Mouse (Mus musculus) kidney, embryonic 15.5 days (tissue): ENCODE results near the gene Dtx4. TPM values are rescaled to one million over a fixed set of nuclear protein-coding genes. Genes with fewer than 3 reads are reported as not detected.
A peak's percentile ranks its signal among the peaks of the same experiment; 100 is the strongest.

ENCODE experiments used
- ATAC-seq: fragments of 200-750 bp; cut with Nextera tagmentation; replicated peaks from 2 replicates; pipeline ENCODE4 v1.8.0; 2017; ENCODE audit warnings: moderate TSS enrichment; ENCODE audit not compliant: low FRiP score
- H3K27ac ChIP-seq: fragments of 300-500 bp; sonication (generic); 2 replicates; pipeline ENCODE4 v1.5.1; 2015; ENCODE audit warnings: mild to moderate bottlenecking, inconsistent platforms
- H3K27me3 ChIP-seq: fragments of 300-500 bp; sonication (generic); 2 replicates; pipeline ENCODE4 v1.6.1; 2015; ENCODE audit warnings: inconsistent platforms
- H3K36me3 ChIP-seq: fragments of 300-500 bp; sonication (generic); 2 replicates; pipeline ENCODE4 v1.6.1; 2015; ENCODE audit warnings: inconsistent platforms
- H3K4me1 ChIP-seq: fragments of 300-500 bp; sonication (generic); 2 replicates; pipeline ENCODE4 v1.6.1; 2015; ENCODE audit warnings: inconsistent platforms
- H3K4me2 ChIP-seq: fragments of 300-500 bp; sonication (generic); 2 replicates; pipeline ENCODE4 v1.6.1; 2015; ENCODE audit warnings: moderate library complexity, mild to moderate bottlenecking, inconsistent platforms
- H3K4me3 ChIP-seq: fragments of 300-500 bp; sonication (generic); replicated peaks from 2 replicates; pipeline ENCODE4 v1.5.1; 2015; ENCODE audit warnings: mild to moderate bottlenecking, inconsistent platforms
- H3K9ac ChIP-seq: fragments of 300-500 bp; sonication (generic); 2 replicates; pipeline ENCODE4 v1.6.1; 2015; ENCODE audit warnings: mild to moderate bottlenecking, inconsistent platforms
- H3K9me3 ChIP-seq: fragments of 300-500 bp; sonication (generic); replicated peaks from 2 replicates; pipeline ENCODE4 v1.6.1; 2016; ENCODE audit warnings: inconsistent platforms
- WGBS: fragments of 180-500 bp; shearing (Covaris S2); methylation state at CpG from one replicate; pipeline ENCODE4 v1.1.7; 2015; ENCODE audit warnings: mixed read lengths; 5-methylcytosine and 5-hydroxymethylcytosine counted together
- polyA plus RNA-seq: library from polyadenylated mRNA; unstranded; fragments of >200 nt; fragmentation: Nextera tagmentation; extraction: Ambion mirVana; gene quantifications from 2 replicates; pipeline ENCODE4 v1.2.1, GENCODE M21; 2015

Dtx4 gene
- polyA plus RNA-seq, 1 experiment from 2014 or later: 6.7 TPM

DNA sequence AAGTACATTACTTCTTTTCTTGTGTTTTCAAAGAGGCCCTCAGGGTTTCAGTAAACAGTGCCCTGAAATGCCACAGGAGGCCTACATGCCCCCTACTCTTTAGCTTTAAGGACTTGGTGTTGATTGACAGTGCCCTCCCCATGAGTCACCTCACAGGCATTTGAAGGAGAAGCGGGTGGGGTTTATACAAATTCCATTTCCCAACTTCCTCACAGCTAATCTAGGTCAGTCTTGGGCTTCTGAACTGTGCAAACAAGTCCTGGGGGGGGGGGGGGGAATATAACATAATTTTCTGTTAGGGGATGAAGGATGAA lies 37.6 kb downstream of the Dtx4 start:
- Histone ChIP-seq H3K9me3 (no peaks in the 10 kb centered on the region), H3K4me1 (peaks cover 2% of the 10 kb centered on the region; the same call in 1 of the 2 replicates), H3K27me3 (no peaks in the 10 kb centered on the region), H3K27ac (0 out of 2 replicates have a peak overlapping the region, but pooled peaks have one; percentile 18), H3K9ac (no peak overlapping the region), H3K36me3 (no peaks in the 10 kb centered on the region), H3K4me2 (no peak overlapping the region), H3K4me3 (no peak overlapping the region)
- WGBS: 27% methylated on average over 1 of the region's 1 CpGs
- ATAC-seq: no peak; the same call in 1 of the 2 replicates

DNA sequence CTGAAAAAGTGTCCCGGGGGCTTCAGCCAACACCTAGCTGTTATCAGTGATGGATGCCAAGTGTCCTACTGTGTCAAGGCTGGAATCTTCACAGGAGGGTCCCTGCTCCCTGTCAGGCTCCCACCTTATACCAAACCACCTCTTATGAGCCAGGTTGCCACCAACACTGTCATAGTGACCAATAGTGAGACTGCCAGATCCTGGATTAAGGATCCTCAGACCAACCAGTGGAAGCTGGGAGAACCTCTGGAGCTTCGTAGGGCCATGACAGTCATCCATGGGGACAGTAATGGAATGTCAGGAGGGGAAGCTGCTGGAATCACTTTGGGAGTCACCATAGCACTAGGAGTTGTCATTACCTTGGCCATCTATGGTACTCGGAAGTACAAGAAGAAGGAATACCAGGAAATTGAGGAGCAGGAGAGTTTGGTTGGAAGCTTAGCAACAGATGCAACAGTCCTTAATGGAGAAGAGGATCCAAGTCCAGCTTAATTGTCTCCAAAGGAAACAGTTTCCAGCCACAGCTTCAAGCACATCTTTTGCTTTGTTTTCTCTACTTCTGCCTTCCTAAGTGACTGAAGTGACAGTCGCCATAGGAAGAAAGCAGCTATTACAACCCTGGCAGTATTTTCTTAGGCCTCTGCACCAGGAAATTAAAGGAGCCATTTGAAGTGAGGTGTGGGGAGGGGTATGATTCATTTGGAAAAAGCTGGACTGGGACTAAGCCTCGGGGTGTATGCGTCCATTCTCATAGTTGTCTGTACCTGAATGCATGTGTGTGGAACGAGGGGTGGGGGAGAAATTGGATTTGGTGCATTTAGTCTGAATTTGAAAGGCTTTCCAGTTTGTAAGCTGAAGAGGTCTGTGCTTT lies 38.2 kb downstream of the Dtx4 start:
- 73% methylated on average over 7 of the region's 7 CpGs for WGBS
- H3K9ac ChIP-seq: no peak overlapping the region
- H3K36me3 ChIP-seq: no peaks in the 10 kb centered on the region
- no peak overlapping the region for H3K4me2 ChIP-seq
- peak overlapping the region; percentile 18; the same call in 1 of the 2 replicates for H3K27ac ChIP-seq
- H3K4me1 ChIP-seq: peaks cover 2% of the 10 kb centered on the region; the same call in 1 of the 2 replicates
- no peaks in the 10 kb centered on the region for H3K9me3 ChIP-seq
- no peak for ATAC-seq
- H3K27me3 ChIP-seq: no peaks in the 10 kb centered on the region
- no peak overlapping the region for H3K4me3 ChIP-seq

DNA sequence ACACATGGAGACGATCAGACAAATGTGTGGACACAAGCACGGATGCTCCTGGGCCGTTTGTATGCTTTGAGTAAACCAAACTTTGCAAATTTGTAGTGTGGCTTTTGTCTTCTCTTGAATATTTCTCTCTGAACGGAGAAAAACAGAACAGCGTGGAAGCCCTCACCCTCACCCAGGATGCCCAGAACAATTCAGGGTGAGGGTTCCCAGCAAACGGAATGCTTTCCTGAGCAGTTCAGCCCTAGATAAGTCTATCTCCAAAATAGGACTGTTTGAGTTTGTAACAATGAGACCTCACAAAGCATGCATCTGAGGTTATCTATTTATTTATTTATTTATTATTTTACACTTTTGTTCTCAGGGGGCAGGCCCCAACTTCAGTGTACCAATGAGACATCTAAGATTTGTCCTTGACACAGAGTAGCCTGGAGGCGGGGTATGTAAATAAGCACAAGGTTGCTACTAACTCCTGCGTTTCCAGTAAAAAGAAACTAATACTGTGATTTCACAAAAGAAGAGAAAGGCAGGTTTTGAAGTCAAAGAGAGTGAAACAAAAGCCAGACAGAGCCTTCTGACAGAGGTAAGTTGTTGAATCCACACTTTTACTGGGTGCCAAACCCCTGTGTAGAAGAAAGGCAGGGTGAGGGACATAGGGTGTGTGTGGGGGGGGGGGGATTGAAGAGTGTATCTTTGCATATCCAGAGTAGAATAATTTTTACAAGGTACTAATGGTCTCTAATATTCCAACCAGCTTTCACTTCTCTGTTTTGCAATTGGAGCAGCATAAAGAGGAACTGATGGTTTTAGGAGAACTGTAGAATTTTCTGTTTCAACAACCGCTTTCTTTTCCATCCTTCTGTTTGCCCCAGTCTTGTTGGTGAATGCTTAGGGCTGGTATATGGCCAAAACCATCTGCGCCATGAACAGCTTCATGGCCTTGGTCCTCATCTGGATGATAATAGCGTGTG lies 40.7 kb downstream of the Dtx4 start, which contains the start of gene Mpeg1:
Gene Mpeg1 (plus strand): TSS at position 498 of the 968 bp plus-strand sequence.
- Histone ChIP-seq H3K36me3 (no peaks in the 10 kb centered on the region), H3K27ac (no peak within 1 kb of the TSS), H3K9me3 (no peaks in the 10 kb centered on the region), H3K27me3 (no peaks in the 10 kb centered on the region), H3K4me2 (no peak within 1 kb of the TSS), H3K4me1 (peaks cover 6% of the 10 kb centered on the region), H3K9ac (no peak within 1 kb of the TSS), H3K4me3 (no peak within 1 kb of the TSS)
- WGBS: 81% methylated on average over 11 of the region's 11 CpGs
- ATAC-seq: no peak

DNA sequence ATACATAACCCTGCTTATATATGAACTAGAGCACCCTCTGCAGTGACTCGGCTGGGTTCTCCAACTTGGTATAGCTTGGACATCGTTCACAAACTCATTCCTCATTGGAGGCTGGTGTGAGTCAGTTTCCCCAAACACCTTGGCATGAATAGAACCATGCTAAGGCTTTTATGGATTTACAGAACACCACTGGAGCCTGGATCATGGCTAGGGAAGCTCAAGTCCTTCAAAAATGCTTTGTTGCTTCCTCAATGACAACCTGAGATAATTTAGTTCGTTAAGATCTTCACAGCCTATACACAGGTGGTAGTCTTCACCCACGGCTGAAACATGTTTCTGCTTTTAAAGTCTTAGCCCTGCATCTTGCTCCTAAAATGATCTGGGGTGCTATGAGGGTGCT lies 41.7 kb downstream of the Dtx4 start:
- peaks cover 6% of the 10 kb centered on the region for H3K4me1 ChIP-seq
- no peaks in the 10 kb centered on the region for H3K9me3 ChIP-seq
- ATAC-seq: no peak
- H3K9ac ChIP-seq: no peak overlapping the region
- no peaks in the 10 kb centered on the region for H3K36me3 ChIP-seq
- no peaks in the 10 kb centered on the region for H3K27me3 ChIP-seq
- H3K4me2 ChIP-seq: no peak overlapping the region
- H3K4me3 ChIP-seq: no peak overlapping the region
- no peak overlapping the region for H3K27ac ChIP-seq
- 62% methylated on average over 4 of the region's 4 CpGs for WGBS

DNA sequence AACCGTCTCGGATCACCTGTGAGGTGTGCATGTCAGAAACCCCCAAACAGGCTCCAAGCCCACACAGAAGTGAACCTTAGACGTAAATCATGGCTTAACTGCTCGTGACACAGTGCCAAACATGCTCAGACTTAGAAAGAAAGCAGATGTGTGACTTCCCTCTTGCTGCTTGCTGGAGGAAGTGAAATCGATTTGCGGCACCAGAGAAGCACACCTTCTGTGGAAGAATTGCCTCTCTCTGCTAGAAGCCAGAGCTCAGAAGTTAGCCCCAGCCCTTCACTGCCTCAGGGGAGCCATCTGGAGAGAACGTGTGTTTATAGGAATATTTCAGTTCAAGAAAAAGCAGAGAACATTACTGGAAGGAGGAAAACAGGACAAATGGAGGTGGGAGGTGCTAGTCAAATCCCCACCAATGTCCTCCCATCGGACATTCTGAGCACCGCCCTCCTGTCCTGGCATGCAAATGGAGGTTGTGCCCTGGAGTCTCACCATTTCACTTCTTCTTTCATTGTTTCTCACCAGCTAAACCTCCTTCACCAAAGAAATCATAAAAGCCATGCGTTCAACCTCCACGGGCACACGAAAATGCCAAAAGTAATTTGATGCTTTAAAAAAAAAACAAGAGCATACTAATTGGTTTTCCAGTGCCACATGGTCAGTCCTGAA lies 43.7 kb downstream of the Dtx4 start:
- Histone ChIP-seq H3K27me3 (no peaks in the 10 kb centered on the region), H3K4me2 (peak overlapping the region; percentile 46), H3K36me3 (no peaks in the 10 kb centered on the region), H3K9me3 (no peaks in the 10 kb centered on the region), H3K9ac (no peak overlapping the region), H3K27ac (no peak overlapping the region), H3K4me3 (peak overlapping the region; percentile 18; the same call in 1 of the 2 replicates), H3K4me1 (peaks cover 4% of the 10 kb centered on the region; the same call in 1 of the 2 replicates)
- 45% methylated on average over 12 of the region's 12 CpGs for WGBS
- ATAC-seq: 0 out of 2 replicates have a peak, but pooled peaks have one; percentile 46

DNA sequence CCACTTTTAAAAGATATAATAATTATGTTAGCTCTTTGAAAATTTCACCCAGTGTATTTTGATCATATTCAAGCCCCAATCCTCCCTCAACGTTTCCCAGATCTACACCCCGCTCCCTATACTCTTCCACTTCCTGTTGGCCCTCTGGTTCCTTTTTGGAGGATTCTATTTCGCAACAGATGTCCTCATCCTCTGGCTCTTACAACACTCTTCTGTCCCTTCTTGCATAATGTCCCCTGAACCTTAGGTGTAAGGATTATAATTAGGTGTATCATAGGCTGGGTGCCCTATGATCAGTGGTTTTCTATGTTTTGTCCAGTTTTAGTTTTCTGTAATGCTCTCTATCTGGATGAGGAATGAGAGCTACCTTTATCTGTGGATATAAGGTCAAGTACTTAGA lies 56.2 kb downstream of the Dtx4 start:
- Histone ChIP-seq H3K4me2 (no peak overlapping the region), H3K9me3 (no peaks in the 10 kb centered on the region), H3K27ac (no peak overlapping the region), H3K4me1 (no peaks in the 10 kb centered on the region), H3K9ac (no peak overlapping the region), H3K36me3 (no peaks in the 10 kb centered on the region), H3K27me3 (no peaks in the 10 kb centered on the region), H3K4me3 (no peak overlapping the region)
- 82% methylated on average over 3 of the region's 3 CpGs for WGBS
- no peak for ATAC-seq

DNA sequence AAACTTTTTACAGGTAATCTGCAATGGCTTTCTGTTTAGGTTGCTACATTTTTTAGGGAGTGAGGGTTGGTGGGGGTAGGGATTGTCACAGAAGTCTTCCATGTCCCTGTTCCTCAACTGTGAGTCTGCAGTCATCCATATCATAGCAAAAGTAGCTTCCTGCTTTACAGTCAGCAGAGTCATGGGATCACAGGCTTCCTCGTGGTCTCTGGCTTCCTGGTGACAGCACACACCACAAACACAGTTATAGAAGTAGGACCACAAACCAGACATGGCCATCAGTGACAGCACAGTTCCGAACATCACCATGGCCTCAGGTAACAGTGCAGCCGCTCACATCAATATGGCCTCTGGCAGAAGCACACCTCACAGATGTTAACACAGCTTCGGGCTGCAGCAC lies 58.7 kb downstream of the Dtx4 start:
- Histone ChIP-seq H3K4me2 (no peak overlapping the region), H3K4me3 (no peak overlapping the region), H3K9ac (no peak overlapping the region), H3K36me3 (no peaks in the 10 kb centered on the region), H3K4me1 (no peaks in the 10 kb centered on the region), H3K27me3 (no peaks in the 10 kb centered on the region), H3K27ac (no peak overlapping the region), H3K9me3 (no peaks in the 10 kb centered on the region)
- ATAC-seq: no peak
- 82% methylated on average over 4 of the region's 4 CpGs for WGBS

DNA sequence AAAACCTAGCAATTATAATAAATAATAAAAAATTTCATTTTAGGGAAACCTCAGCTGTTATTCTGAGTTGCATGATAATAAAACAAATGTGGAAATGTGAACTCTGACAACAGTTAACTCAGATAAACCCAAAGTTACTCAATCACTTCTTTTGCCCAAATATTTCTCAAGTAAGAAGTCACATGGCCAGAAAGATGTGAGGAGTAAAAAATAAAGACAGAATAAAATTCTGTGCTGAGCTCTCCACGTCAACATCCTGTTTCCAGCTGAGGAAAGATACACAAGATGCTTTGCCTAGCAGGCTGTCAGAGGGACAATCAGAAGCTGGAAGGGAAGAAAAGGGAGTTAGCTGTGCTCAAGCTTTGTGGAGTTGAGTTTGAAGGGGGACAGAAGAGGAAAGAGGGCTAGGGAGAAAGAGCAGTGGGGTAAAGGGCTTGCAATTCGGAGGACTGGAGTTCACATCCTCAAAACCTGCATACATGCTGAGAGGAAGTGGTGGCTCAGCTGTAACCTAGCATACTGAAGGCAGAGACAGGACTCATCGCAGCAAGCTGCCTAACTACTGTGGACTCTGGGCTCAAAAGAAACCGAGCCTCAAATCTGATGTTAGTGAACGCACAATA lies 61.0 kb downstream of the Dtx4 start:
- Histone ChIP-seq H3K4me1 (no peaks in the 10 kb centered on the region), H3K27ac (no peak overlapping the region), H3K27me3 (no peaks in the 10 kb centered on the region), H3K36me3 (no peaks in the 10 kb centered on the region), H3K4me3 (no peak overlapping the region), H3K4me2 (no peak overlapping the region), H3K9ac (no peak overlapping the region), H3K9me3 (no peaks in the 10 kb centered on the region)
- 73% methylated on average over 5 of the region's 5 CpGs for WGBS
- ATAC-seq: no peak

DNA sequence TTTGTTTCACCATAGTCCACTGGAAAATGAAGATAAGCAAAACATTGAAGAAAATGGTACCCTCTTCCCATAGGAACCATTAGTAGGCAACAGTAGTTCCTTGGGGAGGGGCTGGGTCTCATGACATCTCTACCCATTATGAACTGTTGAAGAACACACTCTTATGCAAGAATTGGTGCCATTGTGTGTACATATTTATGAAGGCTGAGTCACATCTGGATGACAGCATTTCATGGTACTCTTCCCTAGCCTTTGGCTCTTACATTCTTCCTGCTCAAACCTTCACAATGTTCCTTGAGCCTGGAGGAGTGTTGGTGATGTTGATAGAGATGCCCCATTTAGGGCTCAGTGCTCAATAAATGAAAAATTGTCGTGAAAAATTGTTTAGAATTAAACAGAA lies 61.7 kb downstream of the Dtx4 start:
- 51% methylated on average over 1 of the region's 1 CpGs for WGBS
- Histone ChIP-seq H3K4me3 (no peak overlapping the region), H3K27me3 (no peaks in the 10 kb centered on the region), H3K36me3 (no peaks in the 10 kb centered on the region), H3K4me2 (no peak overlapping the region), H3K27ac (no peak overlapping the region), H3K9ac (no peak overlapping the region), H3K4me1 (no peaks in the 10 kb centered on the region), H3K9me3 (no peaks in the 10 kb centered on the region)
- ATAC-seq: no peak

DNA sequence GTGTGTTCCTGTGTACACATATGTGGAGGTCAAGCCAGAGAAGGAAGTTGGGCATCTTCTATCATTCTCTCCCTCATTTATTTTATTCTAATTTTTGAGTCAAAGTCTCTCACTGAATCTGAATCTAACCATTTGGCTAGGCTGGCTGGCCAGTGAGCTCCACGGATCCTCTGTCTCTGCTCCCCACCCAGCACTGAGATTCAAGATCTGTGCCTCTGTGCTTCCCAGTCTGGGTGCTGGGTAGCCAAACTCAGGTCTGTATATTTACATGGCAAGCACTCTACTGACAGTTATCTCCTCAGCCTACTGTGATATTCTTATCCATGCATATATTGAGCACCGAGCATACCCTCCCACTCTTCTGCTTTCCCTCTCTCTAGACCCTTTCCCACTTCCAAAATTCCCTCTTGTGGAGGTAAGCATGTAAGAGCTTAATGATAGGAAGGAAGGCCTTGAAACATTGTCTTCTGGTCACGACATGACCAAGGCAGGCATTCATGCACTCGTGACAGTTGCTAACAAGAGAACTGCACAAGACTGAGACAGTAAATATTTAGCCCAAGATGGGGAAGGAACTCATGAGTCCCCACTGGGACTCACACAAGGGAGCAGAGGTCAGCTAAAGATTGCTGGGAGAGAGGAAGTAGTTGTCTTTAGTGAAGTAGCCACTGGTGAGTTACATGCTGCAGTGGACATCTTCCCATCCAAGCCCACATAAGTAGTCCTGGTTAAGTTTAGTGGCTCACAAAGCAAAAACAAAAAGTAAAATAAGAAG lies 65.3 kb downstream of the Dtx4 start:
- ATAC-seq: no peak
- no peaks in the 10 kb centered on the region for H3K9me3 ChIP-seq
- H3K4me2 ChIP-seq: no peak overlapping the region
- WGBS: 83% methylated on average over 4 of the region's 4 CpGs
- H3K27ac ChIP-seq: no peak overlapping the region
- no peaks in the 10 kb centered on the region for H3K27me3 ChIP-seq
- H3K9ac ChIP-seq: no peak overlapping the region
- H3K36me3 ChIP-seq: no peaks in the 10 kb centered on the region
- H3K4me1 ChIP-seq: no peaks in the 10 kb centered on the region
- H3K4me3 ChIP-seq: no peak overlapping the region

DNA sequence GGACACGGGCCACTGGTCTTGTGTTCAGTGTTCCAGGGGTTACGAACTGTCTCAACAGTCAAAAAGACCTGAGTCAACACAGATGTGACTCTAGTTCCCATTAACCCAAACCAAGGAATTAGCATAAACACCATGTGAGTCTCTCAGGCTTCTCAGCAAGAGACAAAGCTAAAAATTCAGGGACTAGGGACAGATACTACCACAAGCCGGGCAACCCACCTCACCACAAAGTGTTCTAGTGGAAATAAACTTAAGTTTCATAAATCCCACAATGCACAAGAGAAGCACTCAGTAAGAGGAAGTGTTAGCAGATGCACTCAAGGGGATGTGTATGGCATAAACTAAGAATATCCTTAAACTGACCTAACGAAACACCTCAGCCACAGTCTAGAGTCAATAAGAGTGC lies 66.2 kb downstream of the Dtx4 start:
- H3K27ac ChIP-seq: no peak overlapping the region
- H3K4me1 ChIP-seq: no peaks in the 10 kb centered on the region
- WGBS: 79% methylated on average over 4 of the region's 4 CpGs
- no peak for ATAC-seq
- H3K36me3 ChIP-seq: no peaks in the 10 kb centered on the region
- no peaks in the 10 kb centered on the region for H3K9me3 ChIP-seq
- no peak overlapping the region for H3K4me3 ChIP-seq
- H3K9ac ChIP-seq: no peak overlapping the region
- H3K27me3 ChIP-seq: no peaks in the 10 kb centered on the region
- no peak overlapping the region for H3K4me2 ChIP-seq
